Mouse (Mus musculus) erythroblast, embryonic 14.5 days (primary cell): ENCODE data around the gene Tespa1. TPM values are rescaled to one million over a fixed set of nuclear protein-coding genes. Genes with fewer than 3 reads are reported as not detected.
"Not testable (repeated sequence)": the region's sequence is repeated elsewhere in the genome, so short reads cannot be mapped to it uniquely, and the experiment has no call there.

Experiments used
- H3K27me3 ChIP-seq: 2 replicates; pipeline ENCODE4 v1.6.1; 2012; ENCODE audit warnings: inconsistent platforms; ENCODE audit not compliant: control insufficient read depth
- H3K36me3 ChIP-seq: 2 replicates; pipeline ENCODE4 v1.6.1; 2012; ENCODE audit warnings: mild to moderate bottlenecking, inconsistent platforms; ENCODE audit not compliant: control insufficient read depth
- H3K4me1 ChIP-seq: 2 replicates; pipeline ENCODE4 v1.6.1; 2012; ENCODE audit warnings: inconsistent platforms; ENCODE audit not compliant: control insufficient read depth
- H3K4me3 ChIP-seq: replicated peaks from 2 replicates; pipeline ENCODE3; 2012; ENCODE audit warnings: moderate library complexity, mild to moderate bottlenecking, inconsistent platforms
- H3K9me3 ChIP-seq: 2 replicates; pipeline ENCODE4 v1.6.1; 2012; ENCODE audit warnings: low read length, inconsistent platforms, mixed read lengths; ENCODE audit not compliant: control insufficient read depth
- GATA1 ChIP-seq: IDR thresholded peaks from 2 replicates; pipeline ENCODE4 v1.6.1; 2012; ENCODE audit warnings: low read length, inconsistent platforms, mixed read lengths
- TAL1 ChIP-seq: IDR thresholded peaks from 3 replicates; pipeline ENCODE4 v1.6.1; 2012; ENCODE audit warnings: low read length, inconsistent platforms, mixed read lengths
- polyA plus RNA-seq: library from polyadenylated mRNA; stranded (reverse); fragments of >175 nt; gene quantifications from 2 replicates; pipeline ENCODE4 v1.2.3, GENCODE M21; 2012

Tespa1 gene
- polyA plus RNA-seq, 1 experiment, result 0.04 TPM

- H3K4me1 ChIP-seq, result no peaks in the 10 kb centered on the region; the same call in 1 of the 2 replicates
- no peak overlapping the region for H3K4me3 ChIP-seq
- no peaks in the 10 kb centered on the region for H3K9me3 ChIP-seq
- H3K27me3 ChIP-seq, result no peaks in the 10 kb centered on the region
- no peak for TF ChIP-seq TAL1
- no peak for TF ChIP-seq GATA1
- H3K36me3 ChIP-seq, result no peaks in the 10 kb centered on the region
Measured at GRCm38 (mm10) chr10:130375145-130375544, 52.5 kb downstream of the Tespa1 start.

- Histone ChIP-seq H3K4me1 (no peaks in the 10 kb centered on the region), H3K36me3 (no peaks in the 10 kb centered on the region), H3K27me3 (no peaks in the 10 kb centered on the region), H3K4me3 (no peak within 1 kb of the TSS), H3K9me3 (no peaks in the 10 kb centered on the region)
- TF ChIP-seq GATA1 (no peak), TAL1 (no peak)
Measured at GRCm38 (mm10) chr10:130394232-130394631, 71.6 kb downstream of the Tespa1 start, which contains the start of gene Vmn2r84. Vmn2r84 (minus strand) TSS chr10:130394332.

- not testable (repeated sequence) for H3K4me1 ChIP-seq, H3K4me3 ChIP-seq, H3K9me3 ChIP-seq, H3K36me3 ChIP-seq, H3K27me3 ChIP-seq
Measured at GRCm38 (mm10) chr10:130412167-130412698, 89.6 kb downstream of the Tespa1 start.

Other genes with a start within 250 kb of the Tespa1 start
- not detected in 2 replicates for gene Olfr823, start 207.5 kb upstream of the Tespa1 start, polyA plus RNA-seq
- 0.01 TPM in 1 of 2 replicates, not detected in the other for gene Olfr824, start 192.9 kb upstream of the Tespa1 start, polyA plus RNA-seq
- not detected in 2 replicates for gene Olfr825, start 156.1 kb upstream of the Tespa1 start, polyA plus RNA-seq
- gene Olfr826, start 138.7 kb upstream of the Tespa1 start, polyA plus RNA-seq, result not detected in 2 replicates
- under 0.01 TPM in 1 of 2 replicates, not detected in the other for gene Olfr827, start 108.5 kb upstream of the Tespa1 start, polyA plus RNA-seq
- not detected in 2 replicates for gene Neurod4, start 42.6 kb upstream of the Tespa1 start, polyA plus RNA-seq
- gene Vmn2r84, start 71.5 kb downstream of the Tespa1 start, polyA plus RNA-seq, result not detected in 2 replicates
- gene Vmn2r85, start 106.8 kb downstream of the Tespa1 start, polyA plus RNA-seq, result not detected in 2 replicates
- gene Vmn2r86, start 133.2 kb downstream of the Tespa1 start, polyA plus RNA-seq, result under 0.01 and 0.01 TPM in 2 replicates
- gene Vmn2r87, start 174.5 kb downstream of the Tespa1 start, polyA plus RNA-seq, result not detected in 2 replicates